Mouse (Mus musculus): ENCODE measurements around the gene Abhd17a.
A peak's percentile ranks its signal among the peaks of the same experiment; 100 is the strongest.

The Abhd17a gene

DNA sequence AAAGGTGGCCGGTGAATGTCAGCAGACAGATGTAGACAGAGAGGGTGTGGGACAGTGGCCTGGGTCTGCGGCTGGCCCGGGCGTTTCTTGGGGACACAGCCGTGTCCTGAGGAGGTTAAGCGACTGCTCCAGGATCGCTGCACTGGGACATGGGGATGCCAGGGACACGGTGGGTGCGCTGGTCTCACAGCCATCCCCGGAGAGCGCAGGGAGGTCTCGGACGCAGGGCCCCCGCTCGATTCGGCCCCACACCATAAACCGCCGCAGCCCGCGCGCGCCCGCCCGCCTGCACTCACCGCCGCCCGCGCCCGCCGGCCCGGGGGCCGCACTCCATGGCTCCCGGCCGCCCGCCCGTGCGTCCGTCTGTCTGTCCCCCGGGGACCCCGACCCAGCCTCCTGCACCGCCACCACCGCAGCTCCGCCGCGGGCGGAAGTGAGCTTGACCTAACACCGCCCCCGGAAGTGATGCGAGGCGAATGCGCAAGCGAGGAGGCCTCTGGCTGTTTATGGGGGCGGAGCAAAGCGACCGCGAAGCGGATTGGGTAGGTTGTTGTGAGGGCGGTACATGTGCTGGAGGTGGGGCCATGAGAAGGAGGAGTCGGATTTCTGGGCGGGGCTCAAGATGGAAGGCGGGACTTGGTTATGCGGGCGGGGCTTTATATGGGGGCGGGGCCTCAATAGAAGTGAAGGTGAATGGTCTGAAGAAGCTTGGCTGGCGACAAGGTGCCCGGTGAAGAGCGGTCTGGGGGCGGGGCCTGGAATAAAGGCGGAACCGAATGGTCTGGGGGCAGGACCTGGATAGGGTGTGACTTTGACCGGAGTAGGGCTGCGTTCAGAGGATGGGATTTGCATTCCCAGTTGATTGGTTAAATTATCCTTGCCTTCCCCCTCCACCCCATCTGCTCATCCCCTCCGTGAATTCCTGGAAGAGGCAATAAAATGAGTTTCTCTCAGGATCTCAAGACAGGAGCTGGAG is at the start of gene Abhd17a:
Gene Abhd17a (minus strand): TSS at position 463 of the 976 bp plus-strand sequence.
- DNase-seq = peak; percentile 92 to 93

GRCm38 (mm10) chr10:80635345-80635744 is 45.2 kb upstream of the Abhd17a start:
- DNase-seq = no peak

- DNase-seq = no peak
These were observed 38.8 kb upstream of the Abhd17a start for GRCm38 (mm10) chr10:80628925-80629324.

DNA sequence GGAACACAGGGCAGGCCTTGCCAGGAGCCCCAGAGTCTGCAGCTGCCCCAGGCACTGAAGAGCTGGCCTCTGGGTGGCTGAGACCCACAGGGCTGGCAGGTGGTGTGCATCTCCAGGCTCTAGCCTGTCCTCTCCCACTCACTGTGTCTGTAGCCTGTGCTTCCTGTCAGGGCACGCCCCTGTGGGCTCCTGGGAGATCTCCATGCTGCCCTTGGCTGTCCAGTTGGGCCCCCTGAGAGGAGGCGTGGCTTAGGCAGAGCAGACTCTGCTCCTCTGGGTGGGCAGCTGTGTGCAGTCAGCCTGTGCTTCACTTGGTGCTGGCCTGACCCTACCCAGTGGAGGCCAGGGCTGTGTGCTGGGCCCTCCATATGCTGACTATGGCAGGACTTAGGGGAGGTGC is 37.5 kb upstream of the Abhd17a start:
- DNase-seq = no peak

DNA sequence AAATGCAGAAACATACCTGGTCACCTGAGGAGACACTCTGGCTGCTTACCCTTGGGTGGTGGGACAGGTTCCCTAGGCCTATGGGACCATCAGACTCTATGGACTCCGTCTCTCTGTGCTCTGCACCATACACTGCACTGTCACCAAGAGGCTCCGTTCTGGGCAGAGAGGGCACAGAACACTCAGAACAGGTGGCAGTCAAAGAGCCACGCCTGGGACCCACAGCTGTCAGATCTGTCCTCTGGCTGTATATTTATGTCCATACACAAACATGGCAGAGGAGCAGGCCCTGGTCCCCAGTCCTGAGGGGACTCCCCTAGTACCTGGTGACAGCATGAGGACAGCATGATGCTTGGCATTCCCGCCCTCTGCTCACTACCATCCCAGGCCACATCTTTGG is 35.6 kb upstream of the Abhd17a start:
- DNase-seq = no peak

DNA sequence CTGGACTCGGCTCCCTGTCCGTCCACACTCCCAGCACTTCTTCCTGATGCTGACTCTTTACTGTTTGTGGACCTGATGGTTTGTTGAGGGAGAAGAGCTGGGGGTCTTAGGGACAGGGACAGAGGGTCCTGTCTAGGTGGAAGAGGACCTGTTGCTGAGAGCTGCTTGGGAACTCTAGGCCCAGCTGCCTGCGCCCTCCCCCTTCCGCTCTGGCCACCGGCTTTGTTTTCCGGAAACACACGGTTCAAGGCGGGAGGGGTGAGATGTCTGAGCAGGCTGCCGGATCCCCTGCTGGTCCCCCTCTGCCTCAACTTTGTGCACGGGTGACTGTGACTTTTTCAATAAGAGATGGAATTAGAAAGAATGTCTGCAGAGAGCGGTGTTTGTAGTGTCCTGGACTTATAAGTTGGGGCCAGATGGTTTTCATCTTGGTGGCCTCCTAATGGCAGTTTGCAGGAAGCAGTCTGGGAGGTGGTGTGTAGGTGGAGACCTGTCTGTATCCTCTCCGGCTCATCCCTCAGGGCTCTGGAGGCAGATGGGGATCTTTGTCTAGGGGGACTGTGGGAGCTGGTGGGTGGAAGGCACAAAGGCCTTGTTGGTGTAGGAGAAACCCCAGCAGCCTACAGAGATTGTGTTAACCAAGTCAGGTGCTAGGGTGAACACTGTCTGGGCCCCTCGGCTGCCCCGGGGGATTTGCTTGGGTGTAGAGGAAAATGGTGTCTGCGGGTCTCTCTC is 33.5 kb upstream of the Abhd17a start:
- peak; percentile 76 to 83 for DNase-seq

- peak; percentile 68 to 80 for DNase-seq
These were observed 32.7 kb upstream of the Abhd17a start, which contains the start of gene Csnk1g2 for GRCm38 (mm10) chr10:80622661-80623456. Gene Csnk1g2 (plus strand): TSS chr10:80622838.

- peak; percentile 96 to 99 for DNase-seq
These were observed 32.0 kb upstream of the Abhd17a start for GRCm38 (mm10) chr10:80621940-80622660.

DNA sequence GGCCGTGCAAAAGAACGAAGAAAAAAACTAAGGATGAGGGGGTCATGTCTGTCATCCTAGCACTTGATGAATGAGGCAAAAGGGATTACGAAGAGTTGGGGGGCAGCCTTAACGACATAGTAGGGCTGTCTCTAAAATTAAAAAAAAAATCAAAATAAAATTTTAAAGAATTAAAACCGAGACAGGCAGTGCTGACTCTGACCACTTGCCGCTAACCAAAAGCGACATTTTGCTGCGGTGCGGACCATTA is 31.5 kb upstream of the Abhd17a start:
- no peak for DNase-seq

- DNase-seq = no peak
These were observed 30.9 kb upstream of the Abhd17a start for GRCm38 (mm10) chr10:80620796-80621689.

DNA sequence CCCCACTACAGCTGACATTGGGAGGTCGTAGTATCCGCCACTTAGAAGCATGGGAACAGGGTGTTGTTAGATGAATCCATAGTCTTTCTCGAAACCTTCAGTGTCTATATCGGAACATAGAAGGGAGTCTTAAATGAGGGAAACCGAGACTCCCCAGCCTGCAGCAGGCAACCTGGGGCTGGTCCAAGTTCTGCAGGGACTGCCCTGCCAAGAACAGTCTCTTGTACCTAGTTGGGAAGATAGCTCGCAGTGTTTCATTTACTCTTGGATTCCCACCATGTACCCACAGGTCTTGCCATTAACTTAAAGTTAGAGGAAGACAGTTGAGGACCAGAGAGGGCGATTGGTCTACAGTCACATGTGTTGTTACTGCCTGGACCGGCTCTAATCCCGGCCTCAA is 30.2 kb upstream of the Abhd17a start:
- DNase-seq = no peak

DNA sequence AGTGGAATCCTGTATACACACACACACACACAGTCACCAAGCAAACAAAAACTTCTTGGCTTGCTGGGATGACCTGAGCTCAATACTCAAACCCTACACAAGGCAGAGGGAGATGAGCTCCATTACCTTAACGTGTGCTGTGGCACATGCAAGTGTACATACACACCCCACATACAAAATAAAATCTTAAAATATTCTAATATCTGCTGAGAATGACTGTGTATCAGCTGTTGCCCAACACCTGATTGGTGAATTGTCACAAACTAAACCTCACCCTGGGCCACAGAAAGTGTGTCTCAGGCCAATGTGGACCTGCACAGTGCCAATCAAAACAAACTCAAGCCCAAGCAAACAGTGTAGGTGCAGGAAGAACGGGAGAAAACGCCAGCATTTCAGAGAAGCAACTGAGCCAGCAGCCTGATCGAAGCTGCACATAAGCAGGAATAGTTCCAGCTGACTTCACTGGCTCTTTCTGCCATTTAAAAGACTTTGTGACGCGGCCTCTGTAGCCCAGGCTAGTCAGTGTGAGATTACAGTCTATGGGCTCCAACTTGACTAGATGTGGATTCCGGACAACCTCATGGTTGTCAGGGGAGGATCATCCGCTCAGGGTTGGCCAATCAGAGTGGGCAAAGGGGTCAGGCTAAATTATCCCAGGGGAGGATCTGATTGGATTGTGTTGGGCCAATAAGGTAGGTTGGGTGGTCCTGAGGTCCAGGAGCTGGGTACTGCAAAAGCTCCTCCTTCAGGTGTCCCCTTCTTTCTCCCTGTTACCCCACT is 29.5 kb upstream of the Abhd17a start:
- DNase-seq = no peak

- peak; percentile 75 to 86 for DNase-seq
These were observed 28.0 kb upstream of the Abhd17a start for GRCm38 (mm10) chr10:80618181-80618580.

GRCm38 (mm10) chr10:80614351-80614750 is 24.2 kb upstream of the Abhd17a start:
- no peak for DNase-seq

- DNase-seq = no peak
These were observed 23.7 kb upstream of the Abhd17a start for GRCm38 (mm10) chr10:80613821-80614220.

DNA sequence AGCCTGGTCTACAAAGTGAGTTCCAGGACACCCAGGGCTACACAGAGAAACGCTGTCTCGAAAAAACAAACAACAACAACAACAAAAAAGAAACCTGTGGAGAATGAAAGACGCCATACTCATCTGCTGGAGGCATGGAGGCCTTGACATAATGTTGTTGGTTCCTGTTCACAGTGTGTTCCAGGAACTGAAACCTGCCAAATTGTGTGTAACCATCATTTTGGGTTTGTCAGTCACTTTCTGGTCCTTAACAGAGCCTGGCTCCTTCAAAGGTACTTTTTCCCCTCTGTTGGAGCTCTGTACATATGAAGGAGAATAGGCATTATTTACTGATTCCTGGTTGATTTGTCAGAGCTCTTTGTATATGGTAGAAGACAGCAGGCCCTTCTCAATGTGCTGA is 21.8 kb upstream of the Abhd17a start:
- DNase-seq = no peak

GRCm38 (mm10) chr10:80611024-80611423 is 20.9 kb upstream of the Abhd17a start:
- peak; percentile 69 to 77 for DNase-seq

DNA sequence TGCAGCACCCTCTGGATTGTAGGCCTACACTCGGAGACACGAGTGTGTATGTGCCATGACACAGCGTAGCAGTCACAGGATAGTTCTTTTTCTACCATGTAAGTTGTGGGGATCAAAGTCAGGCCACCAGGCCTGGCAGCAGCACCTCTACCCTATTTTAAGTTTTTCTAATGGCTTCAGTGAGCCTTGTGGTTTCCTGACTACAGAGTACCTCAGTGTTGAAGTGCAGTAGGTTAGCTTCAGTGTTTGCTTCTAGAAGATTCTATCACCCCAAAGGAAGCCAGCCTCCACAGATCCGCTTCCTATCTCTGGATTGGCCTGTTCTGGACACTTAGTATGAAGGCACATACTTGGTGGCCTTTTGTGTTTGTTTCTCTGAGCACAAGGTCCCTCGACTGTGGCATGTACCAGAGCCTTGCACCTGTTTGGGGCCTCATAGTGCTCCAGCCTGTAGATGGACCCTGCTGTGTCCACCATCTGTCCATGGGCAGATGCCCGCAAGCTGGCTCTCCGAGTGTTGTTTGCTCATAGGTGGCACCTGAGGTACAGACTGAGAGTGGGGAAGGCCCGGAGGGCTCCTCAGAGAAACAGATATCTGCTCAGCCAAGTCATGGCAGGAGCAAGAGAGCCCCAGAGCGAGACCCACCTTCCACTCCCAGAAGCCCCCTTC is 20.1 kb upstream of the Abhd17a start:
- DNase-seq = no peak

GRCm38 (mm10) chr10:80609269-80609924 is 19.3 kb upstream of the Abhd17a start:
- DNase-seq = no peak
